Mouse (Mus musculus): ENCODE results near the gene Hba-x. TPM values are rescaled to one million over a fixed set of nuclear protein-coding genes. Genes with fewer than 3 reads are reported as not detected.
"Not testable (repeated sequence)": the region's sequence is repeated elsewhere in the genome, so short reads cannot be mapped to it uniquely, and the experiment has no call there.

The Hba-x gene
- polyA plus RNA-seq, 1 experiment from 2014 or later = 61.3 TPM

- not testable (repeated sequence) for H3K4me1 ChIP-seq (ENCODE audit: control insufficient read depth, insufficient read depth, low read length); H3K27me3 ChIP-seq (ENCODE audit: control insufficient read depth, insufficient read depth, low read length); H3K9ac ChIP-seq (ENCODE audit: low read length); H3K36me3 ChIP-seq (ENCODE audit: control insufficient read depth, insufficient read depth); H3K9me3 ChIP-seq (replicated peaks; ENCODE audit: control insufficient read depth, low read length); ATAC-seq (replicated peaks; ENCODE audit: extremely low read depth, insufficient read depth, low FRiP score); H3K27ac ChIP-seq (ENCODE audit: low read length)
- 16% methylated on average over 30 of the region's 33 CpGs for WGBS
- Histone ChIP-seq H3K4me2 (ENCODE audit: low read depth, low read length) (peak within 1 kb of the TSS; percentile 54), H3K4me3 (ENCODE audit: low read length) (peak within 1 kb of the TSS; percentile 32)
Measured at GRCm38 (mm10) chr11:32286695-32287492, 10.7 kb downstream of the Hba-x start, which contains the start of gene Hbq1b. Gene Hbq1b, plus strand, starts transcription at chr11:32286965.

GRCm38 (mm10) chr11:32287493-32287825 is 11.3 kb downstream of the Hba-x start:
- Histone ChIP-seq H3K4me2 (ENCODE audit: low read depth, low read length) (no peak overlapping the region), H3K27ac (ENCODE audit: low read length) (no peak overlapping the region), H3K36me3 (ENCODE audit: control insufficient read depth, insufficient read depth) (no peaks in the 10 kb centered on the region), H3K9ac (ENCODE audit: low read length) (no peak overlapping the region), H3K27me3 (ENCODE audit: control insufficient read depth, insufficient read depth, low read length) (peaks cover 6% of the 10 kb centered on the region), H3K9me3 (replicated peaks; ENCODE audit: control insufficient read depth, low read length) (no peaks in the 10 kb centered on the region), H3K4me3 (ENCODE audit: low read length) (no peak overlapping the region), H3K4me1 (ENCODE audit: control insufficient read depth, insufficient read depth, low read length) (no peaks in the 10 kb centered on the region)
- no peak for ATAC-seq (replicated peaks; ENCODE audit: extremely low read depth, insufficient read depth, low FRiP score)
- WGBS = 62% methylated on average over 9 of the region's 9 CpGs

GRCm38 (mm10) chr11:32292819-32293218 is 16.6 kb downstream of the Hba-x start:
- not testable (repeated sequence) for H3K9ac ChIP-seq (ENCODE audit: low read length)

GRCm38 (mm10) chr11:32293479-32293878 is 17.3 kb downstream of the Hba-x start:
- H3K27me3 ChIP-seq (ENCODE audit: control insufficient read depth, insufficient read depth, low read length); H3K36me3 ChIP-seq (ENCODE audit: control insufficient read depth, insufficient read depth); H3K9me3 ChIP-seq (replicated peaks; ENCODE audit: control insufficient read depth, low read length); H3K9ac ChIP-seq (ENCODE audit: low read length); H3K4me1 ChIP-seq (ENCODE audit: control insufficient read depth, insufficient read depth, low read length); H3K4me3 ChIP-seq (ENCODE audit: low read length); H3K27ac ChIP-seq (ENCODE audit: low read length); ATAC-seq (replicated peaks; ENCODE audit: extremely low read depth, insufficient read depth, low FRiP score); H3K4me2 ChIP-seq (ENCODE audit: low read depth, low read length): not testable (repeated sequence)
- WGBS = 54% methylated on average over 3 of the region's 3 CpGs

More at GRCm38 (mm10) chr11:32292819-32293218, 16.6 kb downstream of the Hba-x start:
- not testable (repeated sequence) for H3K27me3 ChIP-seq (ENCODE audit: control insufficient read depth, insufficient read depth, low read length); H3K27ac ChIP-seq (ENCODE audit: low read length); H3K36me3 ChIP-seq (ENCODE audit: control insufficient read depth, insufficient read depth); H3K4me2 ChIP-seq (ENCODE audit: low read depth, low read length); ATAC-seq (replicated peaks; ENCODE audit: extremely low read depth, insufficient read depth, low FRiP score); H3K4me3 ChIP-seq (ENCODE audit: low read length); H3K9me3 ChIP-seq (replicated peaks; ENCODE audit: control insufficient read depth, low read length); H3K4me1 ChIP-seq (ENCODE audit: control insufficient read depth, insufficient read depth, low read length)
- 80% methylated on average over 4 of the region's 4 CpGs for WGBS

- H3K9ac ChIP-seq (ENCODE audit: low read length); H3K9me3 ChIP-seq (replicated peaks; ENCODE audit: control insufficient read depth, low read length); H3K36me3 ChIP-seq (ENCODE audit: control insufficient read depth, insufficient read depth); H3K4me2 ChIP-seq (ENCODE audit: low read depth, low read length); H3K27ac ChIP-seq (ENCODE audit: low read length); ATAC-seq (replicated peaks; ENCODE audit: extremely low read depth, insufficient read depth, low FRiP score); H3K4me3 ChIP-seq (ENCODE audit: low read length); H3K4me1 ChIP-seq (ENCODE audit: control insufficient read depth, insufficient read depth, low read length); H3K27me3 ChIP-seq (ENCODE audit: control insufficient read depth, insufficient read depth, low read length): not testable (repeated sequence)
- no CpG with 5 or more reads among the region's 4 CpGs for WGBS
Measured at GRCm38 (mm10) chr11:32296203-32296602, 20.0 kb downstream of the Hba-x start, which contains the start of gene Hba-a2. Gene Hba-a2, plus strand, starts transcription at chr11:32296489.

- ATAC-seq (replicated peaks; ENCODE audit: extremely low read depth, insufficient read depth, low FRiP score); H3K36me3 ChIP-seq (ENCODE audit: control insufficient read depth, insufficient read depth); H3K4me3 ChIP-seq (ENCODE audit: low read length); H3K4me1 ChIP-seq (ENCODE audit: control insufficient read depth, insufficient read depth, low read length); H3K4me2 ChIP-seq (ENCODE audit: low read depth, low read length); H3K27ac ChIP-seq (ENCODE audit: low read length); H3K27me3 ChIP-seq (ENCODE audit: control insufficient read depth, insufficient read depth, low read length); H3K9ac ChIP-seq (ENCODE audit: low read length); H3K9me3 ChIP-seq (replicated peaks; ENCODE audit: control insufficient read depth, low read length): not testable (repeated sequence)
- 13% methylated on average over 2 of the region's 2 CpGs for WGBS
Measured at GRCm38 (mm10) chr11:32297417-32297816, 21.2 kb downstream of the Hba-x start.

- Histone ChIP-seq H3K27me3 (ENCODE audit: control insufficient read depth, insufficient read depth, low read length) (peaks cover 9% of the 10 kb centered on the region), H3K9me3 (replicated peaks; ENCODE audit: control insufficient read depth, low read length) (no peaks in the 10 kb centered on the region), H3K27ac (ENCODE audit: low read length) (no peak overlapping the region), H3K4me1 (ENCODE audit: control insufficient read depth, insufficient read depth, low read length) (no peaks in the 10 kb centered on the region), H3K36me3 (ENCODE audit: control insufficient read depth, insufficient read depth) (no peaks in the 10 kb centered on the region), H3K4me3 (ENCODE audit: low read length) (no peak overlapping the region), H3K9ac (ENCODE audit: low read length) (no peak overlapping the region), H3K4me2 (ENCODE audit: low read depth, low read length) (no peak overlapping the region)
- 89% methylated on average over 1 of the region's 1 CpGs for WGBS
- no peak for ATAC-seq (replicated peaks; ENCODE audit: extremely low read depth, insufficient read depth, low FRiP score)
Measured at GRCm38 (mm10) chr11:32297866-32298531, 21.8 kb downstream of the Hba-x start.

- H3K27me3 ChIP-seq (ENCODE audit: control insufficient read depth, insufficient read depth, low read length) = peaks cover 12% of the 10 kb centered on the region
- H3K4me1 ChIP-seq (ENCODE audit: control insufficient read depth, insufficient read depth, low read length) = no peaks in the 10 kb centered on the region
- no peaks in the 10 kb centered on the region for H3K9me3 ChIP-seq (replicated peaks; ENCODE audit: control insufficient read depth, low read length)
- no peak overlapping the region for H3K4me3 ChIP-seq (ENCODE audit: low read length)
- no peak overlapping the region for H3K27ac ChIP-seq (ENCODE audit: low read length)
- H3K9ac ChIP-seq (ENCODE audit: low read length) = no peak overlapping the region
- H3K4me2 ChIP-seq (ENCODE audit: low read depth, low read length) = no peak overlapping the region
- 94% methylated on average over 2 of the region's 2 CpGs for WGBS
- no peaks in the 10 kb centered on the region for H3K36me3 ChIP-seq (ENCODE audit: control insufficient read depth, insufficient read depth)
- ATAC-seq (replicated peaks; ENCODE audit: extremely low read depth, insufficient read depth, low FRiP score) = no peak
Measured at GRCm38 (mm10) chr11:32298532-32298918, 22.3 kb downstream of the Hba-x start.

GRCm38 (mm10) chr11:32299865-32300264 is 23.7 kb downstream of the Hba-x start, which contains the start of gene Hbq1a:
Gene Hbq1a, plus strand, starts transcription at chr11:32300069.
- peak within 1 kb of the TSS; percentile 49 for H3K4me2 ChIP-seq (ENCODE audit: low read depth, low read length)
- WGBS = 5% methylated on average over 16 of the region's 16 CpGs
- not testable (repeated sequence) for H3K4me1 ChIP-seq (ENCODE audit: control insufficient read depth, insufficient read depth, low read length); H3K27ac ChIP-seq (ENCODE audit: low read length); H3K36me3 ChIP-seq (ENCODE audit: control insufficient read depth, insufficient read depth); H3K4me3 ChIP-seq (ENCODE audit: low read length); H3K9ac ChIP-seq (ENCODE audit: low read length); H3K9me3 ChIP-seq (replicated peaks; ENCODE audit: control insufficient read depth, low read length)
- peak; percentile 62; the same call in 1 of the 2 replicates for ATAC-seq (replicated peaks; ENCODE audit: extremely low read depth, insufficient read depth, low FRiP score)
- H3K27me3 ChIP-seq (ENCODE audit: control insufficient read depth, insufficient read depth, low read length) = peaks cover 12% of the 10 kb centered on the region
